Mouse (Mus musculus): ENCODE measurements around the gene Rundc3b.

DNA sequence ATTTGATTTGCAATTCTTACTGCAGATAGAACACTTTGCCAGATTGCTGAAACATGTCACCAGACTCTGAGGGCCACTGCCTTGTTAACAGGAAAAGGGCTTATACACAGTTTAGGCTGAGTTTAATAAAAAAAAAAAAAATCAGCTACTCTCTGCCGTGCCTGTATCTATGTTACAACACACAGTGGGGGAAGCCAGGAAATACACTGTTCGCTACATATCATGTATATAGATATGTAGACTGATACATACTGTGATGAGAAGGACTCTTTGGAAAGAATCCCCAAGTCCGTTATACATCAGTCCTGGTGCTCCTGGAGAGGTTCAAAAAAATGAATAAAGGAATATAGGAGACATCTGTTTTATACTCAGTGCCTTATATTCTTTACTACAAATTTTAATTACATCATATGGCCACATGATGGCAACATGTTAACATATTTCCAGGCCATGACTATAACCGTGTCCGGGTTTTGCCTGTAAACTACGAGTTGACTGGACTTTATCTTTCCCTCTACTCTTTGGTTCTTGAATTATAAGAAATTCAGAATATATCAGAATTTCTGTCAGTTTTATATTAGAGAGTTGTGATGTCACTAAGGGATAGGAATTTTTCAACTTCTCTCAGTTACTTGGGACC is 133.2 kb downstream of the Rundc3b start:
- TF ChIP-seq CTCF (IDR thresholded peaks at IDR 0.05; ENCODE audit: low read depth) (peak; percentile 56), EP300 (IDR thresholded peaks at IDR 0.05; ENCODE audit: low read depth) (no peak)
